10 mouse cellular contexts compared by ENCODE assay signal in the genomic region with DNA sequence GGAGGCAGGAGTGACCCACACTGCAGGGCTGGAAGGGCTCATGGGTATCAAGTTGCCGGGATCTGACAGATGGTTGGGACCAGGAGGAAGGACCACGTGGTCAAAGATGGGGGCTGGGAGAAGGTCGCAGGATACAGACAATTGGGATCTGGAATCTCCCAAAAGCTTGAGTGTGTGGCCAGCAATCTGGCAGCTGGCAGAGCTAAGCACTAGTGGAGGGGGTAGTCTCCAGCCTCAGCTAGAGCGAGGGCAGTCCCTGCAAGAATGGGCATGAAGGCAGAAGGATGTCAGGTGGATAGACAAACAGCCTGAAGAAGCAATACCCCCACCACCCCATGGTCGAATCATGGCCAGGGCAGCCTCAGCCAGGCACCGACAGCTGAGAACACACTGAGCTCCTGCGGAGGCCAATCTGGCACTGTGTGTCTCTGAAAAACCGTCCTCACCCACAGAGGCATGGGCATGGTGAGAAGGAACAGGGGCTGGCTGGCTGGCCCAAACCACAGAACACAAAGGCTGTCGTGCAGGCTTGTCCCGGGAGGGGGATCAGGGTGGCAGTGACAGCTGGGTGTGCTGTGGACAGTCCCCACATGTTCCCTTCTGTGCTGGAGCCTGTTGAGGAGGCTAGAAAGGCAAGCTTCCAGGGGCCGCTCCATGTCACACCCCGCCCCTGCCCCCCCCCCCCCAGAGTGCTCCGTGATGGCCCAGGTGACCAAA. TPM values are rescaled to one million over a fixed set of nuclear protein-coding genes. Genes with fewer than 3 reads are reported as not detected.
DNase-seq lines count a peak whose midpoint lies in the region; ATAC-seq and TF ChIP-seq lines count a peak whose summit lies in the region.
"Had no signal": no experiment of that assay in that cellular context is flagged by ENCODE, and none has a peak within 500 bp of the region (broad histone marks: within the 10 kb centered on the region; RNA-seq: fewer than 3 reads in every experiment).

No protein-coding gene starts in this region.

- 6% methylated on average over 13 of the region's 13 CpGs for WGBS in cerebellum, adult 2 months
- 77% methylated on average over 13 of the region's 13 CpGs for WGBS in embryonic facial prominence, embryonic 10.5 days
- 68% methylated on average over 13 of the region's 13 CpGs for WGBS in midbrain, embryonic 13.5 days

- DNase-seq in left cerebral cortex, postnatal 4 days, result peak; percentile 77
- DNase-seq in left cerebral cortex, postnatal 25 days (ENCODE audit: low spot score in 2 of 2), result no peak
- DNase-seq in cerebellum, adult 2 months, result peak; percentile 61 to 69
- no peak for DNase-seq in embryonic facial prominence, embryonic 10.5 days (ENCODE audit: low spot score)
- DNase-seq in Muller cell, postnatal 12 days (ENCODE audit: inconsistent ontology term), result no peak
- no peak for DNase-seq in right cerebral cortex, postnatal 14 days
- DNase-seq: heart, adult 18-20 months; thymus, postnatal 25 days had no signal

- H3K36me3 ChIP-seq in embryonic facial prominence, embryonic 10.5 days (replicated peaks), result no peaks in the 10 kb centered on the region
- H3K36me3 ChIP-seq in midbrain, embryonic 13.5 days, result no peaks in the 10 kb centered on the region

- H3K27ac ChIP-seq in cerebellum, adult 2 months (ENCODE audit: insufficient read depth, low read length), result peak overlapping the region; percentile 89
- H3K27ac ChIP-seq in embryonic facial prominence, embryonic 10.5 days (replicated peaks), result peak overlapping the region; percentile 30
- H3K27ac ChIP-seq in midbrain, embryonic 13.5 days, result no peak overlapping the region

- no peak for TF ChIP-seq CTCF in cerebellum, adult 2 months (IDR thresholded peaks at IDR 0.05; ENCODE audit: borderline replicate concordance, insufficient read depth, low read depth, low read length)

- H3K9me3 ChIP-seq in embryonic facial prominence, embryonic 10.5 days, result no peaks in the 10 kb centered on the region
- no peaks in the 10 kb centered on the region for H3K9me3 ChIP-seq in midbrain, embryonic 13.5 days

- H3K4me2 ChIP-seq in midbrain, embryonic 13.5 days (replicated peaks), result no peak overlapping the region

- no peak overlapping the region for H3K9ac ChIP-seq in midbrain, embryonic 13.5 days (replicated peaks)

- H3K27me3 ChIP-seq in cerebellum, adult 2 months (ENCODE audit: control insufficient read depth, insufficient read depth, low read length), result no peaks in the 10 kb centered on the region
- 0 out of 2 replicates have a peak, but pooled peaks cover 3% of the 10 kb centered on the region for H3K27me3 ChIP-seq in embryonic facial prominence, embryonic 10.5 days (replicated peaks; ENCODE audit: low read depth, poor library complexity, severe bottlenecking)
- H3K27me3 ChIP-seq in midbrain, embryonic 13.5 days, result no peaks in the 10 kb centered on the region

- peaks cover 34% of the 10 kb centered on the region for H3K4me1 ChIP-seq in cerebellum, adult 2 months (ENCODE audit: control insufficient read depth, insufficient read depth, low read length)
- peaks cover 20% of the 10 kb centered on the region for H3K4me1 ChIP-seq in embryonic facial prominence, embryonic 10.5 days
- H3K4me1 ChIP-seq in midbrain, embryonic 13.5 days (replicated peaks), result no peaks in the 10 kb centered on the region

- no peak for TF ChIP-seq POLR2A in cerebellum, adult 2 months (IDR thresholded peaks at IDR 0.05; ENCODE audit: borderline replicate concordance, insufficient read depth, low read length)

- H3K4me3 ChIP-seq in cerebellum, adult 2 months (replicated peaks; ENCODE audit: insufficient read depth, low read depth, low read length), result no peak overlapping the region
- H3K4me3 ChIP-seq in embryonic facial prominence, embryonic 10.5 days, result no peak overlapping the region
- no peak overlapping the region for H3K4me3 ChIP-seq in midbrain, embryonic 13.5 days (replicated peaks)

- peak; percentile 48; the same call in 1 of the 2 replicates for ATAC-seq in midbrain, embryonic 13.5 days

- intact Hi-C loops in left cerebral cortex, postnatal 4 days (cut with DNase I), result no loop called here
- intact Hi-C loops in left cerebral cortex, postnatal 25 days (cut with DNase I), result no loop called here

RNA-seq across cellular contexts. Expression of gene Fam213b, which starts 11.9 kb away (rescaled TPM):
- total RNA-seq in left cerebral cortex, postnatal 4 days (2021), result 10 to 100 TPM; 19.5 to 19.8 TPM
- total RNA-seq in left cerebral cortex, postnatal 25 days (2021), result 10 to 100 TPM; 47.5 to 51.4 TPM
- polyA plus RNA-seq in cerebellum, adult 2 months (2012; rRNA removed), result 171 and 180 TPM in 2 replicates
- 41.2 and 42.3 TPM in 2 replicates for polyA plus RNA-seq in embryonic facial prominence, embryonic 10.5 days (2016; fragmentation: Nextera tagmentation; extraction: Ambion mirVana)
- 43.4 and 46.9 TPM in 2 replicates for polyA plus RNA-seq in midbrain, embryonic 13.5 days (2015; fragmentation: Nextera tagmentation; extraction: Ambion mirVana)

RNA-seq across cellular contexts. Expression of gene Mmel1, which starts 17.6 kb away (rescaled TPM):
- total RNA-seq in left cerebral cortex, postnatal 4 days (2021), result under 1 TPM; 0.28 to 0.54 TPM
- total RNA-seq in left cerebral cortex, postnatal 25 days (2021), result under 1 TPM; 0.48 to 0.85 TPM
- polyA plus RNA-seq in cerebellum, adult 2 months (2012; rRNA removed), result 2.7 and 3.3 TPM in 2 replicates
- 0.34 and 0.41 TPM in 2 replicates for polyA plus RNA-seq in embryonic facial prominence, embryonic 10.5 days (2016; fragmentation: Nextera tagmentation; extraction: Ambion mirVana)
- polyA plus RNA-seq in midbrain, embryonic 13.5 days (2015; fragmentation: Nextera tagmentation; extraction: Ambion mirVana), result 0.32 and 0.35 TPM in 2 replicates

RNA-seq across cellular contexts. Expression of gene Tnfrsf14, which starts 41.3 kb away (rescaled TPM):
- 1 to 10 TPM in 1 of 2 experiments, under 1 TPM in 1; 0.58 to 1.1 TPM for total RNA-seq in left cerebral cortex, postnatal 4 days (2021)
- total RNA-seq in left cerebral cortex, postnatal 25 days (2021), result 1 to 10 TPM; 1.3 to 1.7 TPM
- 0.80 and 1.3 TPM in 2 replicates for polyA plus RNA-seq in cerebellum, adult 2 months (2012; rRNA removed)
- 0.45 and 1.4 TPM in 2 replicates for polyA plus RNA-seq in embryonic facial prominence, embryonic 10.5 days (2016; fragmentation: Nextera tagmentation; extraction: Ambion mirVana)
- 0.40 TPM in 2 replicates for polyA plus RNA-seq in midbrain, embryonic 13.5 days (2015; fragmentation: Nextera tagmentation; extraction: Ambion mirVana)

RNA-seq across cellular contexts. Expression of gene Ttc34, which starts 49.8 kb away (rescaled TPM):
- total RNA-seq in left cerebral cortex, postnatal 4 days (2021), result 1 to 10 TPM; 2.4 to 2.8 TPM
- total RNA-seq in left cerebral cortex, postnatal 25 days (2021), result 1 to 10 TPM; 2.4 to 2.7 TPM
- polyA plus RNA-seq in cerebellum, adult 2 months (2012; rRNA removed), result 1.5 and 2.6 TPM in 2 replicates
- 0.25 and 0.45 TPM in 2 replicates for polyA plus RNA-seq in embryonic facial prominence, embryonic 10.5 days (2016; fragmentation: Nextera tagmentation; extraction: Ambion mirVana)
- polyA plus RNA-seq in midbrain, embryonic 13.5 days (2015; fragmentation: Nextera tagmentation; extraction: Ambion mirVana), result 0.62 and 0.70 TPM in 2 replicates
- polyA plus RNA-seq: liver, embryonic 16.5 days had no signal

Comparison
In these comparisons a context has a peak if more than half of its experiments do, and no peak if none do; other contexts are left out.
1. DNase-seq: peak in left cerebral cortex, postnatal 4 days (single experiment) and cerebellum, adult 2 months (2 of 2); none in left cerebral cortex, postnatal 25 days (0 of 2), embryonic facial prominence, embryonic 10.5 days (single experiment), Muller cell, postnatal 12 days (single experiment) and right cerebral cortex, postnatal 14 days (single experiment).